13 mouse cellular contexts compared by ENCODE assay signal in genomic region chr12:30035841-30036568, GRCm38 (mm10).
A peak's percentile ranks its signal among the peaks of the same experiment; 100 is the strongest.
DNase-seq lines count a peak whose midpoint lies in the region; ATAC-seq and TF ChIP-seq lines count a peak whose summit lies in the region.
"Had no signal": no experiment of that assay in that cellular context is flagged by ENCODE, and none has a peak within 500 bp of the region (broad histone marks: within the 10 kb centered on the region; RNA-seq: fewer than 3 reads in every experiment).

No protein-coding gene starts in this region.

- intact Hi-C loops in gastrocnemius, adult 2 months (cut with DNase I) = loop anchor here (5.0 kb wide), 1 partner anchor 129 kb away; no protein-coding TSS in a partner anchor

- H3K4me1 ChIP-seq in forebrain, embryonic 15.5 days = peaks cover 16% of the 10 kb centered on the region
- peaks cover 14% of the 10 kb centered on the region for H3K4me1 ChIP-seq in hindbrain, embryonic 14.5 days (replicated peaks; ENCODE audit: control insufficient read depth, insufficient read depth, low read length)
- H3K4me1 ChIP-seq in neural tube, embryonic 14.5 days (ENCODE audit: control insufficient read depth, insufficient read depth, low read length) = 0 out of 2 replicates have a peak, but pooled peaks cover 5% of the 10 kb centered on the region
- H3K4me1 ChIP-seq: megakaryocyte, embryonic 14.5 days had no signal

- H3K9me3 ChIP-seq in forebrain, embryonic 15.5 days = no peaks in the 10 kb centered on the region
- H3K9me3 ChIP-seq in hindbrain, embryonic 14.5 days (ENCODE audit: control insufficient read depth, low read length) = no peaks in the 10 kb centered on the region
- no peaks in the 10 kb centered on the region for H3K9me3 ChIP-seq in neural tube, embryonic 14.5 days (ENCODE audit: control insufficient read depth, low read length)
- H3K9me3 ChIP-seq: megakaryocyte, embryonic 14.5 days had no signal

- no peak for ATAC-seq in forebrain, embryonic 15.5 days (replicated peaks)
- no peak for ATAC-seq in hindbrain, embryonic 14.5 days (ENCODE audit: low FRiP score)
- no peak for ATAC-seq in neural tube, embryonic 14.5 days (ENCODE audit: low read depth)
- no peak for ATAC-seq in monocyte, adult 5-6 weeks (replicated peaks; ENCODE audit: insufficient number of reproducible peaks, low FRiP score, low TSS enrichment, poor library complexity, severe bottlenecking)
- ATAC-seq: CD4-positive, CD25-positive, alpha-beta regulatory T cell, adult 4 months had no signal

- peak overlapping the region; percentile 49 for H3K27ac ChIP-seq in gastrocnemius, adult 2 months
- peak overlapping the region; percentile 41 for H3K27ac ChIP-seq in forebrain, embryonic 15.5 days (replicated peaks)
- H3K27ac ChIP-seq in hindbrain, embryonic 14.5 days = peak overlapping the region; percentile 62
- peak overlapping the region; percentile 57; the same call in 1 of the 2 replicates for H3K27ac ChIP-seq in neural tube, embryonic 14.5 days (ENCODE audit: low read depth, low read length)

- H3K9ac ChIP-seq in forebrain, embryonic 15.5 days (replicated peaks) = no peak overlapping the region
- no peak overlapping the region for H3K9ac ChIP-seq in hindbrain, embryonic 14.5 days
- no peak overlapping the region for H3K9ac ChIP-seq in neural tube, embryonic 14.5 days (replicated peaks; ENCODE audit: low read depth, low read length)

- no peak for TF ChIP-seq CTCF in gastrocnemius, adult 2 months (IDR thresholded peaks at IDR 0.05)

- no peak for DNase-seq in gastrocnemius, adult 2 months
- no peak for DNase-seq in gastrocnemius, postnatal 25 days
- no peak for DNase-seq in hindbrain, embryonic 14.5 days (ENCODE audit: low spot score)
- no peak for DNase-seq in layer of hippocampus, adult 9-11 months
- no peak for DNase-seq in frontal cortex, postnatal 14 days (ENCODE audit: low spot score in 2 of 2)
- DNase-seq: adrenal gland, postnatal 10 days; lung, adult 18-20 months; thymus, postnatal 36 days had no signal

- H3K4me2 ChIP-seq in forebrain, embryonic 15.5 days (replicated peaks) = no peak overlapping the region
- H3K4me2 ChIP-seq in hindbrain, embryonic 14.5 days (replicated peaks) = no peak overlapping the region
- H3K4me2 ChIP-seq in neural tube, embryonic 14.5 days (ENCODE audit: low read depth, low read length) = no peak overlapping the region

- H3K4me3 ChIP-seq in gastrocnemius, adult 2 months = no peak overlapping the region
- no peak overlapping the region for H3K4me3 ChIP-seq in forebrain, embryonic 15.5 days
- H3K4me3 ChIP-seq in hindbrain, embryonic 14.5 days (replicated peaks; ENCODE audit: low read length) = no peak overlapping the region
- H3K4me3 ChIP-seq in neural tube, embryonic 14.5 days (ENCODE audit: low read depth, low read length) = no peak overlapping the region
- H3K4me3 ChIP-seq: megakaryocyte, embryonic 14.5 days had no signal

- H3K27me3 ChIP-seq in forebrain, embryonic 15.5 days = no peaks in the 10 kb centered on the region
- no peaks in the 10 kb centered on the region for H3K27me3 ChIP-seq in hindbrain, embryonic 14.5 days (ENCODE audit: control insufficient read depth, insufficient read depth, low read length)
- no peaks in the 10 kb centered on the region for H3K27me3 ChIP-seq in neural tube, embryonic 14.5 days (ENCODE audit: control insufficient read depth, insufficient read depth, low read length)
- H3K27me3 ChIP-seq: megakaryocyte, embryonic 14.5 days had no signal

- H3K36me3 ChIP-seq in forebrain, embryonic 15.5 days = no peaks in the 10 kb centered on the region
- no peaks in the 10 kb centered on the region for H3K36me3 ChIP-seq in hindbrain, embryonic 14.5 days (replicated peaks; ENCODE audit: control insufficient read depth, insufficient read depth)
- H3K36me3 ChIP-seq in neural tube, embryonic 14.5 days (ENCODE audit: control insufficient read depth, insufficient read depth, low read length) = no peaks in the 10 kb centered on the region
